Comparison of ENCODE assay signal across 10 mouse cellular contexts in the genomic region with DNA sequence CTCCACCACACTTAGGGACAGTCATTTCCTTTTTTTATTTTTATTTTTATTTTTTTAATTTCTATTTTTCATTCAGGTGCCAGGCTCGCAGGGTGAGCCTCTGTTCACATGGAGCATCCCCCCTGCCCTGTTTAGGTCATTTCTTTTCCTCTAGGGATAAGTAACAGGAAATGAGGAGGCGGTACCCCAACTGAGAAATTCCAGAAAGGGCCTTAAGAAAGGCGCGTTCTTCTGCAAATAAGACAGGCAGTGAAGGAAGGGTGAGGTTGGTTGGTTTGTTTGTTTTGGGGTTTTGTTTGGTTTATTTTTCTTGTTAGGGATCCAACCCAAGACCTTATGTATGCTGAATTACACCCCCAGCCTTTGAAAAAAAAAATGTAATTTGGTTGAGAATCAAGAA. TPM values are rescaled to one million over a fixed set of nuclear protein-coding genes. Genes with fewer than 3 reads are reported as not detected.
DNase-seq lines count a peak whose midpoint lies in the region; ATAC-seq and TF ChIP-seq lines count a peak whose summit lies in the region.
"Had no signal": no experiment of that assay in that cellular context is flagged by ENCODE, and none has a peak within 500 bp of the region (broad histone marks: within the 10 kb centered on the region; RNA-seq: fewer than 3 reads in every experiment).

No protein-coding gene starts in this region.

- no peak for ATAC-seq in embryonic facial prominence, embryonic 13.5 days (ENCODE audit: insufficient number of reproducible peaks, insufficient read depth, low FRiP score, low TSS enrichment, low read depth)

- H3K27me3 ChIP-seq in kidney, adult 2 months (replicated peaks; ENCODE audit: control insufficient read depth, insufficient read depth, low read length) = no peaks in the 10 kb centered on the region
- H3K27me3 ChIP-seq in embryonic facial prominence, embryonic 13.5 days = no peaks in the 10 kb centered on the region
- peaks cover 12% of the 10 kb centered on the region; the same call in 1 of the 2 replicates for H3K27me3 ChIP-seq in limb, embryonic 10.5 days (ENCODE audit: low read depth, poor library complexity, severe bottlenecking)

- H3K4me1 ChIP-seq in kidney, adult 2 months (ENCODE audit: control insufficient read depth, insufficient read depth, low read length) = peaks cover 12% of the 10 kb centered on the region; the same call in 1 of the 2 replicates
- peaks cover 49% of the 10 kb centered on the region for H3K4me1 ChIP-seq in embryonic facial prominence, embryonic 13.5 days
- peaks cover 40% of the 10 kb centered on the region for H3K4me1 ChIP-seq in limb, embryonic 10.5 days

- TF ChIP-seq POLR2A in kidney, adult 2 months (IDR thresholded peaks at IDR 0.05; ENCODE audit: low read depth, low read length) = no peak

- no peak overlapping the region for H3K4me3 ChIP-seq in kidney, adult 2 months (ENCODE audit: insufficient read depth, low read depth, low read length)
- H3K4me3 ChIP-seq in embryonic facial prominence, embryonic 13.5 days = peak overlapping the region; percentile 24
- peak overlapping the region; percentile 36 for H3K4me3 ChIP-seq in limb, embryonic 10.5 days

- peak overlapping the region; percentile 44; the same call in 1 of the 2 replicates for H3K9ac ChIP-seq in embryonic facial prominence, embryonic 13.5 days

- 48% methylated on average over 4 of the region's 4 CpGs for WGBS in kidney, adult 2 months
- 20% methylated on average over 4 of the region's 4 CpGs for WGBS in embryonic facial prominence, embryonic 13.5 days
- WGBS in limb, embryonic 10.5 days = 34% methylated on average over 4 of the region's 4 CpGs

- TF ChIP-seq CTCF in kidney, adult 2 months (conservative IDR thresholded peaks at IDR 0.05; ENCODE audit: insufficient read depth, insufficient read length, low read depth, low read length) = no peak

- no peak for DNase-seq in kidney, adult 2 months
- DNase-seq in kidney, postnatal 10 days = no peak
- peak; percentile 72 for DNase-seq in ES-CJ7 (ENCODE audit: low read depth, low spot score)
- no peak for DNase-seq in limb, embryonic 10.5 days (ENCODE audit: low spot score)
- DNase-seq in adrenal gland, postnatal 14 days = no peak
- DNase-seq in right cerebral cortex, postnatal 36 days (ENCODE audit: low spot score in 2 of 2) = no peak
- no peak for DNase-seq in thymus, postnatal 14 days
- DNase-seq: cerebellum, adult 2 months had no signal

- H3K27ac ChIP-seq in kidney, adult 2 months (ENCODE audit: insufficient read depth, low read depth, low read length) = peak overlapping the region; percentile 87
- H3K27ac ChIP-seq in embryonic facial prominence, embryonic 13.5 days = 0 out of 2 replicates have a peak overlapping the region, but pooled peaks have one; percentile 22
- peak overlapping the region; percentile 80; the same call in 1 of the 2 replicates for H3K27ac ChIP-seq in limb, embryonic 10.5 days

- H3K9me3 ChIP-seq in embryonic facial prominence, embryonic 13.5 days = no peaks in the 10 kb centered on the region
- H3K9me3 ChIP-seq in limb, embryonic 10.5 days (replicated peaks) = no peaks in the 10 kb centered on the region
- H3K9me3 ChIP-seq: G1E had no signal

- no peaks in the 10 kb centered on the region for H3K36me3 ChIP-seq in kidney, adult 2 months (ENCODE audit: control insufficient read depth, insufficient read depth, low read length)
- no peaks in the 10 kb centered on the region for H3K36me3 ChIP-seq in embryonic facial prominence, embryonic 13.5 days
- no peaks in the 10 kb centered on the region for H3K36me3 ChIP-seq in limb, embryonic 10.5 days

- H3K4me2 ChIP-seq in embryonic facial prominence, embryonic 13.5 days = peak overlapping the region; percentile 57

RNA-seq across cellular contexts. Expression of gene Sec14l1, which starts 23.6 kb away (rescaled TPM):
- polyA plus RNA-seq in kidney, adult 2 months (2012; rRNA removed) = 49.1 and 52.2 TPM in 2 replicates
- polyA plus RNA-seq in embryonic facial prominence, embryonic 13.5 days (2015; fragmentation: Nextera tagmentation; extraction: Ambion mirVana) = 44.3 and 47.3 TPM in 2 replicates
- polyA plus RNA-seq in limb, embryonic 10.5 days (2016; fragmentation: Nextera tagmentation; extraction: Ambion mirVana) = 40.1 and 47.8 TPM in 2 replicates
- 119 TPM in 2 replicates for total RNA-seq in adrenal gland, postnatal 14 days (2021)

Comparison
In these comparisons a context has a peak if more than half of its experiments do, and no peak if none do; other contexts are left out.
1. H3K27ac ChIP-seq: peak in every context shown above with its lines; median percentile 87 in kidney, adult 2 months; 80 in limb, embryonic 10.5 days; 22 in embryonic facial prominence, embryonic 13.5 days.